Mouse (Mus musculus): ENCODE measurements around the gene Tpbgl. TPM values are rescaled to one million over a fixed set of nuclear protein-coding genes. Genes with fewer than 3 reads are reported as not detected.
A peak's percentile ranks its signal among the peaks of the same experiment; 100 is the strongest.

The Tpbgl gene
- total and polyA plus RNA-seq, 2 experiments, result 1.9 to 6.4 TPM

DNA sequence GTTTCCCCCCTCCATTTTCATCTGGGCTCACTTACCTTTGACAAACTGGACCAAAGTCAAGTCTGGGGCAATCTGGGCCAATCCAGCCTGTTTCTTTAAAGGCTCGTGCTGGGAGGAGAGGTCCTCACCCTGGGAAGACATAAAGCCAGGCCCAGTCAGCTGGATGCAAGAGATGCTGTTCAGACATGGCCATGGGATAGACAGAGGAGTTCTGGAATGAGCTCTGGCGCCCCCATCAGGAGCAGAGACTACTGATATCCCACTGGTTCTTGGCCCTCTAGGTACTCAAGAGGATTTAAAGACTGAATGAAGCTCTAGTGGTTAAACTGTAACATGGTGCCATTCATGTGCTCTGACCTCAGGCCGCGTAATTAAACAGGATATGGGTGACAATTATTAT lies 44.0 kb upstream of the Tpbgl start:
- Histone ChIP-seq H3K36me3 (ENCODE audit: control insufficient read depth, insufficient read depth, low read length) (peaks cover 53% of the 10 kb centered on the region), H3K79me2 (ENCODE audit: control insufficient read depth, insufficient read depth, low read length) (no peaks in the 10 kb centered on the region), H3K4me3 (ENCODE audit: insufficient read depth, low read depth, low read length) (no peak overlapping the region), H3K27me3 (ENCODE audit: control insufficient read depth, insufficient read depth, low read length) (no peaks in the 10 kb centered on the region), H3K9ac (ENCODE audit: low read depth, low read length) (no peak overlapping the region), H3K4me1 (ENCODE audit: control insufficient read depth, insufficient read depth, low read length) (no peaks in the 10 kb centered on the region), H3K27ac (replicated peaks; ENCODE audit: insufficient read depth, low read depth, low read length) (no peak overlapping the region)
- 81% methylated on average over 4 of the region's 4 CpGs for WGBS
- DNase-seq (ENCODE audit: extremely low read depth, low read depth, low spot score), result no peak
- no peak for TF ChIP-seq POLR2A (IDR thresholded peaks at IDR 0.05; ENCODE audit: extremely low read depth, insufficient read depth, low read length)
- peak; percentile 29; the same call in 1 of the 2 replicates for TF ChIP-seq CTCF (IDR thresholded peaks at IDR 0.05; ENCODE audit: low read depth, low read length)

DNA sequence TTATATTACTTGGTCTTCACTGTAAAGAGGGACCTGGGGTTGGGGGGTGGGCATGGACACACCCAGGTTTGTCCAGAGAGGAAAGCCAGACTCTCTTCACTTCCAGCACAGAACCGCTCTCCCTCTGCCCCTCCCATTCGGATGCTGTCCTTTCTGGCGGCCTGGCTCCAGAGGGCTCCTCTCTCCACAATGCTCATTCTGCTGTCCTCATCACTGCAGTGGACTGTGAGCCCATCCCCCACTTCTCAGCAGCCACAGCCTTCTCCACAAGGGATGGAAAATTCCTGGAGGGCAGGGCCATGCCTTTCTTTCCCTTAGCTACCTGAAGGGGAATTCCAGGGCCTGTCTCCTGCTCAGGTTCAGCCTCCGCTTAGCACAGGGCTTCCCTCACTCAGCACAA lies 41.9 kb upstream of the Tpbgl start:
- H3K27ac ChIP-seq (replicated peaks; ENCODE audit: insufficient read depth, low read depth, low read length), result no peak overlapping the region
- peaks cover 39% of the 10 kb centered on the region for H3K36me3 ChIP-seq (ENCODE audit: control insufficient read depth, insufficient read depth, low read length)
- no peak overlapping the region for H3K4me3 ChIP-seq (ENCODE audit: insufficient read depth, low read depth, low read length)
- no peaks in the 10 kb centered on the region for H3K27me3 ChIP-seq (ENCODE audit: control insufficient read depth, insufficient read depth, low read length)
- no peak for DNase-seq (ENCODE audit: extremely low read depth, low read depth, low spot score)
- H3K9ac ChIP-seq (ENCODE audit: low read depth, low read length), result no peak overlapping the region
- H3K4me1 ChIP-seq (ENCODE audit: control insufficient read depth, insufficient read depth, low read length), result peaks cover 7% of the 10 kb centered on the region
- no peaks in the 10 kb centered on the region for H3K79me2 ChIP-seq (ENCODE audit: control insufficient read depth, insufficient read depth, low read length)
- TF ChIP-seq POLR2A (IDR thresholded peaks at IDR 0.05; ENCODE audit: extremely low read depth, insufficient read depth, low read length), result no peak
- TF ChIP-seq CTCF (IDR thresholded peaks at IDR 0.05; ENCODE audit: low read depth, low read length), result no peak
- 81% methylated on average over 4 of the region's 4 CpGs for WGBS

DNA sequence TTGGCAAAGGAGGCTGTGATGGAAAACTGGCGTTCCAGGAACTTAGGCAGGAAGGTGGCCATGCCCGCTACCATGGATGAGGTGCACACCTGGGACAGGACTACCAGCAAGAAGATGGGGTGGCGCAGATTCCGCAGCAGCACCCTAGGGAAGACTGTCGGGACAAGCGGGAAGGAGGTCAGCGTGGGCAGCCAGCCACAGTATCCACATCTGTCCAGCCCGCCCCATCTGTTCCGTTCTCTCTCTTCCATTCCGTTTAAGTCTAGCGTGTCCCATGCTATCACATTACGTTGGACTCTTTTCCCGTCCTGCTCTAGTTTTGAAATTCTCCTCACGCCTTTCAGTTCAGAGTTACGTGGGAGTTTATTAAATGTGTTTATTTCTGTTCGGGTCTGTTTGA lies 40.2 kb upstream of the Tpbgl start:
- no peak for DNase-seq (ENCODE audit: extremely low read depth, low read depth, low spot score)
- no peaks in the 10 kb centered on the region for H3K27me3 ChIP-seq (ENCODE audit: control insufficient read depth, insufficient read depth, low read length)
- 94% methylated on average over 16 of the region's 16 CpGs for WGBS
- no peak overlapping the region for H3K9ac ChIP-seq (ENCODE audit: low read depth, low read length)
- TF ChIP-seq POLR2A (IDR thresholded peaks at IDR 0.05; ENCODE audit: extremely low read depth, insufficient read depth, low read length) (no peak), CTCF (IDR thresholded peaks at IDR 0.05; ENCODE audit: low read depth, low read length) (no peak)
- H3K79me2 ChIP-seq (ENCODE audit: control insufficient read depth, insufficient read depth, low read length), result no peaks in the 10 kb centered on the region
- no peak overlapping the region for H3K27ac ChIP-seq (replicated peaks; ENCODE audit: insufficient read depth, low read depth, low read length)
- H3K4me1 ChIP-seq (ENCODE audit: control insufficient read depth, insufficient read depth, low read length), result peaks cover 7% of the 10 kb centered on the region
- H3K4me3 ChIP-seq (ENCODE audit: insufficient read depth, low read depth, low read length), result no peak overlapping the region
- H3K36me3 ChIP-seq (ENCODE audit: control insufficient read depth, insufficient read depth, low read length), result peaks cover 44% of the 10 kb centered on the region

DNA sequence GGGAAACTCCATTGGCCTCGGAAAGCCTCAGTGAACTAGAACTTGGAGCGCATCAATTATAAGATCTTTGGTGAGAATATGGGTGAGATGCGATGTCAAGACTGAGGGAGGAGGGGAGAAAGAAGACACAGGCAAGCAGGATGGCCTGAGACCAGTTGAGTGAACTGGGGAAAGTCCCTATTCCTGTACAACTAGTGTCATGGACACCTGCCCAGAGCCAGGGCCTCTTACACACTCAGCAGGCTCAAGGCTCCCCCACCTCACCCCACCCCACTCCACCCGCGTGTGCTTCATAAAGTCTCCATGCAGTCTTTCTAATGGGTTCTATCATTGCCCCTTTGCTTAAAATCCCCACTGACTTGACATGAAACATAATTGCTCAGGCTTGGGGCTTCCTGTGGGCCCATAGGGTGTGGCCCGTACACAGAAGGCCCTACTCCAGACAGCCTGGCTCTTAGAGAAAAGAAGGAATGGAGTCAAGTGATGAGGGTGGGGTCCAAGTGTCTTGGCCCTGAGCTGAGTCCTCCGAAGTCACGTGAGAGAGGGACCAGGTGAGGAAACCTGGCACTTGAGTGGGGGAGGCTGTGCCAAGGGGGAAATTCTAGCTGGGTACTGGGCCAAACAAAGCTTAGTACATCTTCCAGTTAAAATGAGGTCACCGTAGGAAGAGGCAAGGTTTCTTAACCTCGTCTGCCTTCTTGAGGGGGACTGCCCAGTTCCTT lies 39.0 kb upstream of the Tpbgl start:
- WGBS, result 87% methylated on average over 10 of the region's 10 CpGs
- peaks cover 34% of the 10 kb centered on the region for H3K36me3 ChIP-seq (ENCODE audit: control insufficient read depth, insufficient read depth, low read length)
- H3K4me3 ChIP-seq (ENCODE audit: insufficient read depth, low read depth, low read length), result no peak overlapping the region
- no peak for DNase-seq (ENCODE audit: extremely low read depth, low read depth, low spot score)
- peaks cover 7% of the 10 kb centered on the region for H3K4me1 ChIP-seq (ENCODE audit: control insufficient read depth, insufficient read depth, low read length)
- no peaks in the 10 kb centered on the region for H3K27me3 ChIP-seq (ENCODE audit: control insufficient read depth, insufficient read depth, low read length)
- TF ChIP-seq POLR2A (IDR thresholded peaks at IDR 0.05; ENCODE audit: extremely low read depth, insufficient read depth, low read length) (no peak), CTCF (IDR thresholded peaks at IDR 0.05; ENCODE audit: low read depth, low read length) (no peak)
- H3K27ac ChIP-seq (replicated peaks; ENCODE audit: insufficient read depth, low read depth, low read length), result no peak overlapping the region
- H3K9ac ChIP-seq (ENCODE audit: low read depth, low read length), result no peak overlapping the region
- H3K79me2 ChIP-seq (ENCODE audit: control insufficient read depth, insufficient read depth, low read length), result no peaks in the 10 kb centered on the region

DNA sequence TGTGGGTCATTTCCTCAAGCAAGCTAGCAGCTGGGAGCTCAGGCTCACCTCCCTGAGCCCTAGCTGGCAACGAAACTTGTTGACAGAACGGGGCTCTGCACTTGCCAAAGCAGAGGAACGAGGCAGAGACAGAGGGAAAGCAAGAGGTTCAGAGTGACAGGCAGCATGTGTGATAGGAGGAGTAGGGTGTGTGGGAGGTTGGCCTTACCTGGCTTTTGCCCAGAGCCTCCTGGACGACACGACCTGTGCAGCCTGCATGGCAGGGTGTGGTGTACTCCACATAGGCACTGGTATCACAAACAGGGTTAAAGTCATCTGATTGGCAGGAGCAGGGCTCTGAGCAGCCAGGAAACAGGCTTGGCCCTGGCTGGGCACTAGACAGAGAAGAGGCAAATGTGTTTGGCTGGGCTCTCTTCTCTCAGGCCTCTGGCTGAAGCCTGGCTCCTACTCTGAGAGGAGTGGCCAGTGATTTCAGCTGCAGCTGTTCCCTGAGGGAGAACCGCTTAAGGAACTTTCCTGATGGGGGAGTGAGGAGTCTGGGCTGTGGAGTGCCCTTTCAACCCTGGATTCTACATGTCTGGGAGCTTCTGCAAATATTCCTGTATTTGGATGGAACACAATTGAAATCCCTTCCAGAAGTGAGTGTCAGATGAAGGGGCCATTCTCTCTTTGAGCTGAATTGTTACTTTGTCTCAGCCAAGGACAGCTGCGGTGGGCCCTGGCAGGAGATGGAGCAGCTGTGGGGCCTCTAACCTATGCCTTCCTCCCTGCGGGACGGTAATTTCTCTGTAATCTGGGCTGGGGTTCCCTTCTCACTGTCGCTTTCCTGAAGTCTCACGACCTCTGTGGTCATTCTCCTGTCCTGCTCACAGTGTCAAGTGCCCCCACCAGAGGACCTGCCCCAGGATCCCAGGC lies 37.9 kb upstream of the Tpbgl start:
- Histone ChIP-seq H3K79me2 (ENCODE audit: control insufficient read depth, insufficient read depth, low read length) (no peaks in the 10 kb centered on the region), H3K4me3 (ENCODE audit: insufficient read depth, low read depth, low read length) (no peak overlapping the region), H3K4me1 (ENCODE audit: control insufficient read depth, insufficient read depth, low read length) (peaks cover 7% of the 10 kb centered on the region), H3K9ac (ENCODE audit: low read depth, low read length) (no peak overlapping the region; the same call in 1 of the 2 replicates), H3K27ac (replicated peaks; ENCODE audit: insufficient read depth, low read depth, low read length) (peak overlapping the region; percentile 35), H3K36me3 (ENCODE audit: control insufficient read depth, insufficient read depth, low read length) (peaks cover 24% of the 10 kb centered on the region), H3K27me3 (ENCODE audit: control insufficient read depth, insufficient read depth, low read length) (no peaks in the 10 kb centered on the region)
- peak; percentile 97 for DNase-seq (ENCODE audit: extremely low read depth, low read depth, low spot score)
- WGBS, result 34% methylated on average over 11 of the region's 11 CpGs
- TF ChIP-seq CTCF (IDR thresholded peaks at IDR 0.05; ENCODE audit: low read depth, low read length) (no peak), POLR2A (IDR thresholded peaks at IDR 0.05; ENCODE audit: extremely low read depth, insufficient read depth, low read length) (no peak)
